Mouse (Mus musculus): ENCODE measurements at regions not wholly inside any gene's neighbourhood (a gene's known extent, or its start where the extent isn't known, plus 50 kb on each side); places are given as distances from the start of the nearest gene placed in this dataset.

GRCm38 (mm10) chr4:142638057-142638456, 398.9 kb upstream of the Kazn start:
- no peak for DNase-seq

- DNase-seq = no peak
Observed at GRCm38 (mm10) chr4:142634398-142634797, 395.2 kb upstream of the Kazn start.

GRCm38 (mm10) chr4:142633667-142634350, 394.6 kb upstream of the Kazn start:
- no peak for DNase-seq

GRCm38 (mm10) chr4:142626503-142627194, 387.4 kb upstream of the Kazn start:
- no peak for DNase-seq

- no peak for DNase-seq
Observed at GRCm38 (mm10) chr4:142625456-142625855, 386.3 kb upstream of the Kazn start.

- DNase-seq = no peak
Observed at GRCm38 (mm10) chr4:142622151-142622861, 383.1 kb upstream of the Kazn start.

GRCm38 (mm10) chr4:142619396-142619795, 380.2 kb upstream of the Kazn start:
- no peak for DNase-seq

- no peak for DNase-seq
Observed at GRCm38 (mm10) chr4:142618770-142619169, 379.6 kb upstream of the Kazn start.

GRCm38 (mm10) chr4:142617676-142618075, 378.5 kb upstream of the Kazn start:
- DNase-seq = no peak

GRCm38 (mm10) chr4:142616901-142617300, 377.7 kb upstream of the Kazn start:
- no peak for DNase-seq

GRCm38 (mm10) chr4:142605098-142605497, 365.9 kb upstream of the Kazn start:
- no peak for DNase-seq

GRCm38 (mm10) chr4:142597214-142597613, 358.0 kb upstream of the Kazn start:
- no peak for DNase-seq

GRCm38 (mm10) chr4:142589084-142589741, 350.0 kb upstream of the Kazn start:
- DNase-seq = no peak

GRCm38 (mm10) chr4:142588418-142589083, 349.4 kb upstream of the Kazn start:
- no peak for DNase-seq

GRCm38 (mm10) chr4:142587345-142588035, 348.3 kb upstream of the Kazn start:
- DNase-seq = no peak

- no peak for DNase-seq
Observed at GRCm38 (mm10) chr4:142578536-142578935, 339.3 kb upstream of the Kazn start.

- DNase-seq = no peak
Observed at GRCm38 (mm10) chr4:142577519-142577918, 338.3 kb upstream of the Kazn start.

- no peak for DNase-seq
Observed at GRCm38 (mm10) chr4:142574528-142574927, 335.3 kb upstream of the Kazn start.

- DNase-seq = no peak
Observed at GRCm38 (mm10) chr4:142570712-142571111, 331.5 kb upstream of the Kazn start.

GRCm38 (mm10) chr4:142568556-142568955, 329.4 kb upstream of the Kazn start:
- no peak for DNase-seq

- no peak for DNase-seq
Observed at GRCm38 (mm10) chr4:142554716-142555115, 315.5 kb upstream of the Kazn start.

GRCm38 (mm10) chr4:142545871-142546270, 306.7 kb upstream of the Kazn start:
- DNase-seq = no peak

Measured in thymus, postnatal 25 days (tissue).